Mouse (Mus musculus): Measurements from ENCODE around the gene Krba1.

Krba1 gene

GRCm38 (mm10) chr6:48395105-48396007, at the start of gene Krba1:
TSS of gene Krba1 (plus strand) at chr6:48395586.
- peak; percentile 69 to 81 for DNase-seq (ENCODE audit: low read depth in 2 of 2, low spot score in 2 of 2)

- no peak for DNase-seq (ENCODE audit: low read depth in 2 of 2, low spot score in 2 of 2)
Observed at GRCm38 (mm10) chr6:48358897-48359296, 36.5 kb upstream of the Krba1 start.

GRCm38 (mm10) chr6:48366322-48366996, 28.9 kb upstream of the Krba1 start:
- DNase-seq (ENCODE audit: low read depth in 2 of 2, low spot score in 2 of 2): no peak

GRCm38 (mm10) chr6:48388221-48388620, 7.2 kb upstream of the Krba1 start:
- DNase-seq (ENCODE audit: low read depth in 2 of 2, low spot score in 2 of 2): no peak

GRCm38 (mm10) chr6:48393811-48394210, 1.6 kb upstream of the Krba1 start:
- DNase-seq (ENCODE audit: low read depth in 2 of 2, low spot score in 2 of 2): no peak

GRCm38 (mm10) chr6:48396008-48396595, 716 bp downstream of the Krba1 start:
- no peak for DNase-seq (ENCODE audit: low read depth in 2 of 2, low spot score in 2 of 2)

- no peak for DNase-seq (ENCODE audit: low read depth in 2 of 2, low spot score in 2 of 2)
Observed at GRCm38 (mm10) chr6:48396686-48397085, 1.3 kb downstream of the Krba1 start.

- DNase-seq (ENCODE audit: low read depth in 2 of 2, low spot score in 2 of 2): peak in 1 of 2 experiments; percentile 14
Observed at GRCm38 (mm10) chr6:48397336-48397735, 1.9 kb downstream of the Krba1 start.

- DNase-seq (ENCODE audit: low read depth in 2 of 2, low spot score in 2 of 2): no peak
Observed at GRCm38 (mm10) chr6:48399906-48400305, 4.5 kb downstream of the Krba1 start.

- DNase-seq (ENCODE audit: low read depth in 2 of 2, low spot score in 2 of 2): no peak
Observed at GRCm38 (mm10) chr6:48404071-48404470, 8.7 kb downstream of the Krba1 start.

GRCm38 (mm10) chr6:48409726-48410343, 14.4 kb downstream of the Krba1 start:
- DNase-seq (ENCODE audit: low read depth in 2 of 2, low spot score in 2 of 2): no peak

- DNase-seq (ENCODE audit: low read depth in 2 of 2, low spot score in 2 of 2): no peak
Observed at GRCm38 (mm10) chr6:48410551-48410950, 15.2 kb downstream of the Krba1 start.

- no peak for DNase-seq (ENCODE audit: low read depth in 2 of 2, low spot score in 2 of 2)
Observed at GRCm38 (mm10) chr6:48411193-48412092, 16.1 kb downstream of the Krba1 start.

GRCm38 (mm10) chr6:48412147-48412546, 16.8 kb downstream of the Krba1 start:
- no peak for DNase-seq (ENCODE audit: low read depth in 2 of 2, low spot score in 2 of 2)

- no peak for DNase-seq (ENCODE audit: low read depth in 2 of 2, low spot score in 2 of 2)
Observed at GRCm38 (mm10) chr6:48412662-48413061, 17.3 kb downstream of the Krba1 start.

- DNase-seq (ENCODE audit: low read depth in 2 of 2, low spot score in 2 of 2): no peak
Observed at GRCm38 (mm10) chr6:48413081-48413480, 17.7 kb downstream of the Krba1 start.

- no peak for DNase-seq (ENCODE audit: low read depth in 2 of 2, low spot score in 2 of 2)
Observed at GRCm38 (mm10) chr6:48414886-48415285, 19.5 kb downstream of the Krba1 start.

- no peak for DNase-seq (ENCODE audit: low read depth in 2 of 2, low spot score in 2 of 2)
Observed at GRCm38 (mm10) chr6:48415636-48416035, 20.2 kb downstream of the Krba1 start.

- no peak for DNase-seq (ENCODE audit: low read depth in 2 of 2, low spot score in 2 of 2)
Observed at GRCm38 (mm10) chr6:48416486-48416885, 21.1 kb downstream of the Krba1 start.

GRCm38 (mm10) chr6:48420647-48421046, 25.3 kb downstream of the Krba1 start:
- no peak for DNase-seq (ENCODE audit: low read depth in 2 of 2, low spot score in 2 of 2)

Measured in CD8-positive naive resting alpha-beta T cell, adult 2 months (primary cell).